Mouse (Mus musculus): Measurements from ENCODE around the gene 1810013L24Rik. TPM values are rescaled to one million over a fixed set of nuclear protein-coding genes. Genes with fewer than 3 reads are reported as not detected.

1810013L24Rik gene
- polyA plus RNA-seq, 1 experiment from 2014 or later, result 13.7 TPM

DNA sequence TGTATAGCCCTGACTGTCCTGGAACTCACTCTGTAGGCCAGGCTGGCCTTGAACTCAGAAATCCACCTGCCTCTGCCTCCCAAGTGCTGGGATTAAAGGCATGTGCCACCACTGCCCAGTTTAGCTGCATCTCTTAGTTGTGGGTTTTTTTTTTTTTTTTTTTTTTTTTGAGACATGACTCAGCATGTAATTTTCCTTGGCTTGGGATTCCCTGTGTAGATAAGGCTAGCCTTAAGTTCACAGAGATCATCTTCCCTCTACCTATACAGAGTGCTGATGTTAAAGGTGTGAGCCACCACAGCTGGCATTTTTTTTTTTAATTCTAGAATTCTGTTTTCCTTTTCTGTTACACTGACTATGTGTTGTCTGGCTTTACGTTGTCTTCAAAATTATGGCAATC lies 7.7 kb downstream of the 1810013L24Rik start:
- H3K4me1 ChIP-seq (ENCODE audit: control insufficient read depth in 2 of 2, insufficient read depth in 2 of 2, low read length in 2 of 2), result peaks cover 0 to 12% of the 10 kb centered on the region in 2 experiments; a peak in 1 of 4 replicates
- ATAC-seq (ENCODE audit: insufficient number of reproducible peaks, insufficient read depth, low FRiP score, low read depth), result no peak
- H3K9me3 ChIP-seq (ENCODE audit: control insufficient read depth, low read length), result no peaks in the 10 kb centered on the region
- H3K36me3 ChIP-seq (ENCODE audit: control insufficient read depth, insufficient read depth, low read length), result peaks cover 81% of the 10 kb centered on the region
- H3K27ac ChIP-seq (replicated peaks in 1 of 2; ENCODE audit: control insufficient read depth in 1 of 2, insufficient read depth in 1 of 2, low read depth in 2 of 2, low read length in 2 of 2), result no peak overlapping the region
- 91% methylated on average over 1 of the region's 1 CpGs for WGBS
- H3K27me3 ChIP-seq (ENCODE audit: control insufficient read depth, insufficient read depth, low read length), result no peaks in the 10 kb centered on the region
- H3K9ac ChIP-seq (ENCODE audit: low read length), result no peak overlapping the region
- H3K4me2 ChIP-seq (ENCODE audit: low read length), result no peak overlapping the region
- H3K4me3 ChIP-seq (ENCODE audit: control insufficient read depth in 1 of 2, insufficient read depth in 1 of 2, low read depth in 1 of 2, low read length in 2 of 2), result no peak overlapping the region

- Histone ChIP-seq H3K36me3 (ENCODE audit: control insufficient read depth, insufficient read depth, low read length) (peaks cover 84% of the 10 kb centered on the region), H3K9ac (ENCODE audit: low read length) (no peak overlapping the region), H3K4me1 (ENCODE audit: control insufficient read depth in 2 of 2, insufficient read depth in 2 of 2, low read length in 2 of 2) (peaks cover 0 to 3% of the 10 kb centered on the region in 2 experiments; a peak in 1 of 4 replicates), H3K9me3 (ENCODE audit: control insufficient read depth, low read length) (no peaks in the 10 kb centered on the region), H3K4me2 (ENCODE audit: low read length) (no peak overlapping the region), H3K4me3 (ENCODE audit: control insufficient read depth in 1 of 2, insufficient read depth in 1 of 2, low read depth in 1 of 2, low read length in 2 of 2) (no peak overlapping the region), H3K27me3 (ENCODE audit: control insufficient read depth, insufficient read depth, low read length) (no peaks in the 10 kb centered on the region), H3K27ac (replicated peaks in 1 of 2; ENCODE audit: control insufficient read depth in 1 of 2, insufficient read depth in 1 of 2, low read depth in 2 of 2, low read length in 2 of 2) (no peak overlapping the region)
- ATAC-seq (ENCODE audit: insufficient number of reproducible peaks, insufficient read depth, low FRiP score, low read depth), result no peak
Observed at GRCm38 (mm10) chr16:8838921-8839320, 9.0 kb downstream of the 1810013L24Rik start.

DNA sequence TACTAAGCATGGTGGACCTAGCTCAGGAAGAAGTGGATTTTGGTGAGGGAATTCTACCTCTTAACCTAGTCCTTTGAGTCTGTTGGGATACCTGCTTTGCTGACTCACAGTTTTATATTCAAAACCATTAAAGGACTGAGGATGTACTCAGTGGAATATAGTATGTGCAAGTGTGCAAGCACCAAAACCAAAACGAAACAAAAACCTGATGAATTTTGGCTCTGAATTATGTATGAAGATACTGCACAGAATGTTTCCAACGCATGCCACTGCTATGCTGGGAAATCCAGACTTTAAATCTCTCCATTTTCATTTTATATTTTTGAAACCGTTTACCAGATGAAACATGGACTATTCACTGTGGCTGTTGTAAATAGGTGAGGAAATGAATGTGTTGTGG lies 10.7 kb downstream of the 1810013L24Rik start:
- H3K4me2 ChIP-seq (ENCODE audit: low read length), result no peak overlapping the region
- H3K27ac ChIP-seq (replicated peaks in 1 of 2; ENCODE audit: control insufficient read depth in 1 of 2, insufficient read depth in 1 of 2, low read depth in 2 of 2, low read length in 2 of 2), result no peak overlapping the region
- no peaks in the 10 kb centered on the region for H3K27me3 ChIP-seq (ENCODE audit: control insufficient read depth, insufficient read depth, low read length)
- no peaks in the 10 kb centered on the region for H3K9me3 ChIP-seq (ENCODE audit: control insufficient read depth, low read length)
- no peaks in the 10 kb centered on the region; a peak in 1 of 4 replicates for H3K4me1 ChIP-seq (ENCODE audit: control insufficient read depth in 2 of 2, insufficient read depth in 2 of 2, low read length in 2 of 2)
- ATAC-seq (ENCODE audit: insufficient number of reproducible peaks, insufficient read depth, low FRiP score, low read depth), result no peak
- H3K9ac ChIP-seq (ENCODE audit: low read length), result no peak overlapping the region
- H3K4me3 ChIP-seq (ENCODE audit: control insufficient read depth in 1 of 2, insufficient read depth in 1 of 2, low read depth in 1 of 2, low read length in 2 of 2), result no peak overlapping the region
- WGBS, result 87% methylated on average over 3 of the region's 3 CpGs
- peaks cover 93% of the 10 kb centered on the region for H3K36me3 ChIP-seq (ENCODE audit: control insufficient read depth, insufficient read depth, low read length)

DNA sequence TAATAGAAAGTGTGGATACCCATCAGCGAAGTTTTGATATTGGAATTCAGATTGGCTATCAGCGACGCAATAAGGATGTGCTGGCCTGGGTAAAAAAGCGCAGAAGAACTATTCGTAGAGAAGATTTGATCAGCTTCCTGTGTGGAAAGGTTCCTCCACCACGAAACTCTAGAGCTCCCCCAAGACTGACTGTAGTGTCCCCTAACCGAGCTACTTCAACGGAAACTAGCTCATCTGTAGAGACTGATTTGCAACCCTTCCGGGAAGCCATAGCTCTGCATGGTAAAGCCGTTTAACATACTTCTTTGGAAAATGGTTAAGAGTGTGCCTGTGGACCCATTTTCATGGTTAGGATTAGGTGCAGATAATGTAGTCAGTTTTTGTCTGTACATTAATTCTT lies 13.1 kb downstream of the 1810013L24Rik start:
- Histone ChIP-seq H3K4me2 (ENCODE audit: low read length) (no peak overlapping the region), H3K9me3 (ENCODE audit: control insufficient read depth, low read length) (no peaks in the 10 kb centered on the region), H3K4me1 (ENCODE audit: control insufficient read depth in 2 of 2, insufficient read depth in 2 of 2, low read length in 2 of 2) (no peaks in the 10 kb centered on the region; a peak in 1 of 4 replicates), H3K27me3 (ENCODE audit: control insufficient read depth, insufficient read depth, low read length) (no peaks in the 10 kb centered on the region), H3K36me3 (ENCODE audit: control insufficient read depth, insufficient read depth, low read length) (peaks cover 86% of the 10 kb centered on the region), H3K4me3 (ENCODE audit: control insufficient read depth in 1 of 2, insufficient read depth in 1 of 2, low read depth in 1 of 2, low read length in 2 of 2) (no peak overlapping the region), H3K9ac (ENCODE audit: low read length) (no peak overlapping the region), H3K27ac (replicated peaks in 1 of 2; ENCODE audit: control insufficient read depth in 1 of 2, insufficient read depth in 1 of 2, low read depth in 2 of 2, low read length in 2 of 2) (no peak overlapping the region)
- ATAC-seq (ENCODE audit: insufficient number of reproducible peaks, insufficient read depth, low FRiP score, low read depth), result no peak
- WGBS, result 89% methylated on average over 10 of the region's 10 CpGs

DNA sequence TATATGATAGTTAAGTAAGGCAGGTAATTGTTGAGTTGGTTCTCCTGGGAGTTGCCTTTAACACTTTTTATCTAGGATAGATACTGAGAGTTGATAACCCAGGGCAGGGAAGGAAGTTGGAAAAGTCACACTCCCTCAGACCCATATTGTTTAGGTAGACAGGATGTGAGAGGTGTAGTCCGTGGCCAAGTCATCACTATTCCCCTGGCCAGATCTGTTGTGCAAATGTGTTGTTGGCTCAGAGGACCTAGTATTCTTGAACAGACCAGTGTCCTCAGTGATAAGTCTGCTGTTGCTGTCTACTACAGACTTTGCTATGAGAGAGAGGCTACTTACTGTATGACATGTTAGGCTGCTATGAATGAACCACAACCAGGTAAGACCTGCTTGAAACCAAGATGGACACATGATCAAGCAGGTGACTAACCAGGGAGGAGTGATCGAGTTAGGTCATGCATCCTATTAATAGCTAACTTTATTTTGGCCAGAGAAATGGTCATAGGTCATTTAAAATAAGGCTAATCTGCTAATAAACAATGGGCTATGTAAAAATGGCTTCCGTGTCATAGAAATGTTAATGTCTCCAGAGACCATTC lies 13.8 kb downstream of the 1810013L24Rik start:
- Histone ChIP-seq H3K4me3 (ENCODE audit: control insufficient read depth in 1 of 2, insufficient read depth in 1 of 2, low read depth in 1 of 2, low read length in 2 of 2) (no peak overlapping the region), H3K27me3 (ENCODE audit: control insufficient read depth, insufficient read depth, low read length) (no peaks in the 10 kb centered on the region), H3K9me3 (ENCODE audit: control insufficient read depth, low read length) (no peaks in the 10 kb centered on the region), H3K27ac (replicated peaks in 1 of 2; ENCODE audit: control insufficient read depth in 1 of 2, insufficient read depth in 1 of 2, low read depth in 2 of 2, low read length in 2 of 2) (no peak overlapping the region), H3K4me2 (ENCODE audit: low read length) (no peak overlapping the region), H3K4me1 (ENCODE audit: control insufficient read depth in 2 of 2, insufficient read depth in 2 of 2, low read length in 2 of 2) (no peaks in the 10 kb centered on the region), H3K9ac (ENCODE audit: low read length) (no peak overlapping the region), H3K36me3 (ENCODE audit: control insufficient read depth, insufficient read depth, low read length) (peaks cover 85% of the 10 kb centered on the region)
- WGBS, result 78% methylated on average over 3 of the region's 3 CpGs
- ATAC-seq (ENCODE audit: insufficient number of reproducible peaks, insufficient read depth, low FRiP score, low read depth), result no peak

DNA sequence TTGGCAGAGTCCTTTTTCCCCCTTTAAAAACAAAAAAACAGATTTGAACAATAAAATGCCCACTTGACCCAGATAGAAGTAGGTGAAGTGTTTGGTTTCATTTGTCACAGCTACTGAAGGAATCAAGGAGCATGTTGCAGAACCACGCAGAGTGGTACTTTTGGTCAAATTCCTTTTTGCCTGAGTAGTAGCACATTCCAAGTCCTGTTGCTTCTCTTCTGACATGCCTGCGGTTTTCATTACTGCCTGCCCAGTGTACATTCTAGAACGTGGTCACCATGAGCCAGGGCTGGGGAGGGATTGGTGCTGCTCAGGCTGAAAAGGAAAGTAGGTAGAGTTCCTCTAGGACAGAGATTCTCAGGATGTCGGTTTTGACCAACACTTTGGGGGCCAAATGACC lies 16.1 kb downstream of the 1810013L24Rik start:
- Histone ChIP-seq H3K4me3 (ENCODE audit: control insufficient read depth in 1 of 2, insufficient read depth in 1 of 2, low read depth in 1 of 2, low read length in 2 of 2) (no peak overlapping the region), H3K4me2 (ENCODE audit: low read length) (no peak overlapping the region), H3K36me3 (ENCODE audit: control insufficient read depth, insufficient read depth, low read length) (peaks cover 84% of the 10 kb centered on the region), H3K27me3 (ENCODE audit: control insufficient read depth, insufficient read depth, low read length) (no peaks in the 10 kb centered on the region), H3K4me1 (ENCODE audit: control insufficient read depth in 2 of 2, insufficient read depth in 2 of 2, low read length in 2 of 2) (peaks cover 2 to 9% of the 10 kb centered on the region in 2 experiments; a peak in 3 of 4 replicates), H3K9me3 (ENCODE audit: control insufficient read depth, low read length) (no peaks in the 10 kb centered on the region), H3K27ac (replicated peaks in 1 of 2; ENCODE audit: control insufficient read depth in 1 of 2, insufficient read depth in 1 of 2, low read depth in 2 of 2, low read length in 2 of 2) (no peak overlapping the region), H3K9ac (ENCODE audit: low read length) (no peak overlapping the region)
- no peak for ATAC-seq (ENCODE audit: insufficient number of reproducible peaks, insufficient read depth, low FRiP score, low read depth)
- 82% methylated on average over 4 of the region's 4 CpGs for WGBS

DNA sequence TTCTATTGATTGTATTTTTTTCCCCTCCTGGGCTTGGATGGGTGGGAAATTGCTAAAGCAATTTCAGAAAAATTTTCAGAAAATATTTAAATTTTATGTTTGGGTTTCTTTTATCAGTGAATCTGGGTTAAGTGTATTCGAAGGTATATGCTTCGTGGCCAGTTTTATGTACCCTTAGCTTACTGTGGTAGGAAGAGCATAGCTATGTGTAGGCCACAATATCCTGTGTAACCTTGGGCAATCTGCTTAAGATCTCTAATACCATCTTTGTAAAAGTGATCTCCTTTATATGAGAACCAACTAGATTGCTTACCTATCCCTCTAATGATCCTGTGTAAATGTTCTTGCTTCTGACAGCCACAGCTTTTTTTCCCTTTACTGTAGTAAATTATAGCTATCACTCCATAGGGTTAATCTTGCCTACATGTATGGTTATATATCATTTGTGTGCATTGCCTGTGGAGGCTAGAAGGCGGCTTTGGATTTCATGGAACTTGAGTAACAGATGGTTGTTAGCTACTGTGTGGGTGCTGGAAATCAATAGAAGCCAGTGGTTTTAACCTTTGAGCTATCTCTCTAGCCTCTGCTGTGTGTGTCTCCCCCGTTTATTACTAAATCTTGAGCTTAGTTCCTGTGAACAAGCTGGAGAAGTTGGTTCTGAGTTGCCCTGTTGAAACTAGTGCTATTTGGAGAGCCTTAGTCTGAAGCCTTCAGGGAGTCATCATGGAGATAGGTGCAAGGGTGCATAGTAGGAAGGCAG lies 18.6 kb downstream of the 1810013L24Rik start:
- Histone ChIP-seq H3K4me1 (ENCODE audit: control insufficient read depth in 2 of 2, insufficient read depth in 2 of 2, low read length in 2 of 2) (peaks cover 2 to 9% of the 10 kb centered on the region in 2 experiments; a peak in 3 of 4 replicates), H3K9me3 (ENCODE audit: control insufficient read depth, low read length) (no peaks in the 10 kb centered on the region), H3K4me2 (ENCODE audit: low read length) (no peak overlapping the region), H3K27ac (replicated peaks in 1 of 2; ENCODE audit: control insufficient read depth in 1 of 2, insufficient read depth in 1 of 2, low read depth in 2 of 2, low read length in 2 of 2) (no peak overlapping the region), H3K9ac (ENCODE audit: low read length) (no peak overlapping the region), H3K27me3 (ENCODE audit: control insufficient read depth, insufficient read depth, low read length) (no peaks in the 10 kb centered on the region), H3K4me3 (ENCODE audit: control insufficient read depth in 1 of 2, insufficient read depth in 1 of 2, low read depth in 1 of 2, low read length in 2 of 2) (no peak overlapping the region), H3K36me3 (ENCODE audit: control insufficient read depth, insufficient read depth, low read length) (peaks cover 79% of the 10 kb centered on the region)
- ATAC-seq (ENCODE audit: insufficient number of reproducible peaks, insufficient read depth, low FRiP score, low read depth), result no peak
- 88% methylated on average over 4 of the region's 4 CpGs for WGBS

Measured in heart, embryonic 14.5 days (tissue).